Mouse (Mus musculus): Measurements from ENCODE around the gene Sh2d5. TPM values are rescaled to one million over a fixed set of nuclear protein-coding genes. Genes with fewer than 3 reads are reported as not detected.

The Sh2d5 gene
- polyA plus RNA-seq, 1 experiment from 2014 or later = 9.8 TPM

DNA sequence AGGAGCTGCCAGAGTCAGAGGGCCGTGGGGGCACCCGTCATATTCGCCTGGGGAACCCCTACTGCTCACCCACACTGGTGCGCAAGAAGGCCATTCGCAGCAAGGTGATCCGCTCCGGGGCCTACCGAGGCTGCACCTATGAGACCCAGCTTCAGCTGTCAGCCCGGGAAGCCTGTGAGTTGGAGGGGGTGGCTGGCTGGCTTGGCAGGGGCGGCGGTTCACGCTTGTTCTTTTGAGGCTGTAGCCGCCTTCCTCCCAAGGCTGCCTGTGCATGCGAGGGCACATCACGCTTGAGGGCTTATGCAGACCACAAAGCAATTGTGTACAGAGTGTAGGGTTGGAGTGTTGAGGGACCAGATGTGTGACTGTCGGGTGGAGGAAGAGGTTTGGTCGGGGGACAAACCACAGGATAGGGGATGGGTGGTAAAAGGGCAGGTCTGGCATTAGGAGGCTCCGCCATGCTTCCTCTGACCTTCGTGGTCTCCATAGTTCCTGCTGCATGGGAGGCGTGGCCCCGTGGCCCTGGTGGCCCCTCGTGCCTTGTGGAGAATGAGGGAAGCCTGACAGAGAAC is 7.0 kb downstream of the Sh2d5 start:
- H3K27me3 ChIP-seq (replicated peaks; ENCODE audit: control insufficient read depth, insufficient read depth, low read length) = no peaks in the 10 kb centered on the region
- H3K9ac ChIP-seq (replicated peaks; ENCODE audit: low read depth, low read length) = no peak overlapping the region
- H3K36me3 ChIP-seq (ENCODE audit: control insufficient read depth, insufficient read depth) = no peaks in the 10 kb centered on the region
- WGBS = 76% methylated on average over 22 of the region's 22 CpGs
- H3K4me2 ChIP-seq (ENCODE audit: low read length) = no peak overlapping the region
- H3K9me3 ChIP-seq (ENCODE audit: control insufficient read depth, low read length) = no peaks in the 10 kb centered on the region
- no peak overlapping the region for H3K4me3 ChIP-seq (replicated peaks; ENCODE audit: low read length)
- no peak for ATAC-seq
- peaks cover 3% of the 10 kb centered on the region for H3K4me1 ChIP-seq (replicated peaks; ENCODE audit: control insufficient read depth, insufficient read depth, low read length)
- no peak overlapping the region for H3K27ac ChIP-seq (ENCODE audit: low read length)

GRCm38 (mm10) chr4:138258663-138259062 is 8.5 kb downstream of the Sh2d5 start:
- Histone ChIP-seq H3K9me3 (ENCODE audit: control insufficient read depth, low read length) (no peaks in the 10 kb centered on the region), H3K36me3 (ENCODE audit: control insufficient read depth, insufficient read depth) (no peaks in the 10 kb centered on the region), H3K27ac (ENCODE audit: low read length) (no peak overlapping the region), H3K4me2 (ENCODE audit: low read length) (no peak overlapping the region), H3K4me3 (replicated peaks; ENCODE audit: low read length) (no peak overlapping the region), H3K9ac (replicated peaks; ENCODE audit: low read depth, low read length) (no peak overlapping the region), H3K27me3 (replicated peaks; ENCODE audit: control insufficient read depth, insufficient read depth, low read length) (peaks cover 2% of the 10 kb centered on the region; the same call in 1 of the 2 replicates), H3K4me1 (replicated peaks; ENCODE audit: control insufficient read depth, insufficient read depth, low read length) (peaks cover 6% of the 10 kb centered on the region)
- 80% methylated on average over 7 of the region's 7 CpGs for WGBS
- no peak for ATAC-seq

GRCm38 (mm10) chr4:138259482-138259881 is 9.3 kb downstream of the Sh2d5 start:
- Histone ChIP-seq H3K27ac (ENCODE audit: low read length) (no peak overlapping the region), H3K9me3 (ENCODE audit: control insufficient read depth, low read length) (no peaks in the 10 kb centered on the region), H3K27me3 (replicated peaks; ENCODE audit: control insufficient read depth, insufficient read depth, low read length) (peaks cover 2% of the 10 kb centered on the region; the same call in 1 of the 2 replicates), H3K4me3 (replicated peaks; ENCODE audit: low read length) (no peak overlapping the region), H3K4me1 (replicated peaks; ENCODE audit: control insufficient read depth, insufficient read depth, low read length) (peaks cover 6% of the 10 kb centered on the region), H3K4me2 (ENCODE audit: low read length) (no peak overlapping the region), H3K36me3 (ENCODE audit: control insufficient read depth, insufficient read depth) (no peaks in the 10 kb centered on the region), H3K9ac (replicated peaks; ENCODE audit: low read depth, low read length) (no peak overlapping the region)
- ATAC-seq = no peak
- WGBS = 89% methylated on average over 5 of the region's 5 CpGs

- Histone ChIP-seq H3K27me3 (replicated peaks; ENCODE audit: control insufficient read depth, insufficient read depth, low read length) (peaks cover 2% of the 10 kb centered on the region; the same call in 1 of the 2 replicates), H3K4me2 (ENCODE audit: low read length) (peak overlapping the region; percentile 89), H3K9ac (replicated peaks; ENCODE audit: low read depth, low read length) (peak overlapping the region; percentile 57), H3K27ac (ENCODE audit: low read length) (no peak overlapping the region), H3K4me3 (replicated peaks; ENCODE audit: low read length) (peak overlapping the region; percentile 64), H3K9me3 (ENCODE audit: control insufficient read depth, low read length) (no peaks in the 10 kb centered on the region), H3K4me1 (replicated peaks; ENCODE audit: control insufficient read depth, insufficient read depth, low read length) (peaks cover 6% of the 10 kb centered on the region), H3K36me3 (ENCODE audit: control insufficient read depth, insufficient read depth) (no peaks in the 10 kb centered on the region)
- peak; percentile 91 for ATAC-seq
- under 1% methylated on average over 67 of the region's 78 CpGs for WGBS
Observed at GRCm38 (mm10) chr4:138261843-138262681, 11.9 kb downstream of the Sh2d5 start.

GRCm38 (mm10) chr4:138267869-138268268 is 17.7 kb downstream of the Sh2d5 start:
- Histone ChIP-seq H3K4me1 (replicated peaks; ENCODE audit: control insufficient read depth, insufficient read depth, low read length) (peaks cover 6% of the 10 kb centered on the region), H3K27me3 (replicated peaks; ENCODE audit: control insufficient read depth, insufficient read depth, low read length) (no peaks in the 10 kb centered on the region), H3K36me3 (ENCODE audit: control insufficient read depth, insufficient read depth) (no peaks in the 10 kb centered on the region), H3K9ac (replicated peaks; ENCODE audit: low read depth, low read length) (no peak overlapping the region), H3K4me3 (replicated peaks; ENCODE audit: low read length) (no peak overlapping the region), H3K27ac (ENCODE audit: low read length) (no peak overlapping the region), H3K4me2 (ENCODE audit: low read length) (no peak overlapping the region), H3K9me3 (ENCODE audit: control insufficient read depth, low read length) (no peaks in the 10 kb centered on the region)
- WGBS = 89% methylated on average over 10 of the region's 10 CpGs
- ATAC-seq = no peak

- H3K4me2 ChIP-seq (ENCODE audit: low read length) = no peak overlapping the region
- H3K9me3 ChIP-seq (ENCODE audit: control insufficient read depth, low read length) = no peaks in the 10 kb centered on the region
- 63% methylated on average over 14 of the region's 14 CpGs for WGBS
- H3K27me3 ChIP-seq (replicated peaks; ENCODE audit: control insufficient read depth, insufficient read depth, low read length) = no peaks in the 10 kb centered on the region
- H3K27ac ChIP-seq (ENCODE audit: low read length) = no peak overlapping the region
- no peak overlapping the region for H3K4me3 ChIP-seq (replicated peaks; ENCODE audit: low read length)
- no peaks in the 10 kb centered on the region for H3K36me3 ChIP-seq (ENCODE audit: control insufficient read depth, insufficient read depth)
- peaks cover 6% of the 10 kb centered on the region for H3K4me1 ChIP-seq (replicated peaks; ENCODE audit: control insufficient read depth, insufficient read depth, low read length)
- H3K9ac ChIP-seq (replicated peaks; ENCODE audit: low read depth, low read length) = no peak overlapping the region
- ATAC-seq = peak; percentile 62; the same call in 1 of the 2 replicates
Observed at GRCm38 (mm10) chr4:138272011-138272997, 22.1 kb downstream of the Sh2d5 start.

DNA sequence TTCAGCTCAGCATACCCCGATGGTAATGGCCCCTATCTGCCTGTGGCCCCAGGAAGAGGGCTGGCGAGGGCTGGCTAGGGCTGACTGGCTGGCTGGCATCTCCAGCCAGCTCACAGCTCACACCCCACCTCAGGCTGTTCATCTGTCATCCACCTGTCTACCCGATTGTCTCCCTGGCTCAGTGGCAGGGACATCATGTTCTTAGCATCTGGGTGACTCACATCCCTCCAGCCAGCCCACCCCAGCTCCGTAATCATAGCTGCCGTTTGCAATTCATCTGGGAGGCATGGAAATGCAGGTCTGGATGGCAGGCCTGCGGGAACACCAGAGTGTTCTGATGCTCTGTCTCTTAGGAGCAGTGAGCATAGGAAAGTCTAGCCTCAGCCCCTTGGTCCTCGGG is 28.1 kb downstream of the Sh2d5 start:
- Histone ChIP-seq H3K4me3 (replicated peaks; ENCODE audit: low read length) (no peak overlapping the region), H3K4me2 (ENCODE audit: low read length) (no peak overlapping the region), H3K9me3 (ENCODE audit: control insufficient read depth, low read length) (no peaks in the 10 kb centered on the region), H3K27ac (ENCODE audit: low read length) (no peak overlapping the region), H3K27me3 (replicated peaks; ENCODE audit: control insufficient read depth, insufficient read depth, low read length) (no peaks in the 10 kb centered on the region), H3K36me3 (ENCODE audit: control insufficient read depth, insufficient read depth) (no peaks in the 10 kb centered on the region), H3K4me1 (replicated peaks; ENCODE audit: control insufficient read depth, insufficient read depth, low read length) (no peaks in the 10 kb centered on the region), H3K9ac (replicated peaks; ENCODE audit: low read depth, low read length) (no peak overlapping the region)
- no peak for ATAC-seq
- 77% methylated on average over 7 of the region's 7 CpGs for WGBS

DNA sequence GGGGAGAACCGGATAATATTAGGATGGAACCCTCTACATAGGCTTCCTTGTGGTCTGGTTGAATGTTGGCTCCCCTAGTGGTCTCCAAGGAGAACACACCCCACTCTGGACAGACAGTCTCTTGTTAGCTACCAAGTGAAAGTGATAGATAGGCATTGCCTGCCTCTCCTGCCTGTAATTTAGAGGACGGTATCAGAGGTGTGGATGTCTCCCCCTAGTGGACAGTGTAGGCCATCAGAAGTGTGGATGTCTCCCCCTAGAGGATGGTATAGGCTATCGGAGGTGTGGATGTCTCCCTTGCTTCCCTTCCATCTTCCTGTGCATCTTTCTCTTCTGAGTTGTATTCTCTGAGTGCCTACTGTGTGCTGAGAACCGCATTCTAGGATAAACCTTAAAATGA is 32.6 kb downstream of the Sh2d5 start:
- Histone ChIP-seq H3K4me3 (replicated peaks; ENCODE audit: low read length) (no peak overlapping the region), H3K27me3 (replicated peaks; ENCODE audit: control insufficient read depth, insufficient read depth, low read length) (no peaks in the 10 kb centered on the region), H3K36me3 (ENCODE audit: control insufficient read depth, insufficient read depth) (no peaks in the 10 kb centered on the region), H3K27ac (ENCODE audit: low read length) (no peak overlapping the region), H3K4me2 (ENCODE audit: low read length) (no peak overlapping the region), H3K4me1 (replicated peaks; ENCODE audit: control insufficient read depth, insufficient read depth, low read length) (no peaks in the 10 kb centered on the region), H3K9ac (replicated peaks; ENCODE audit: low read depth, low read length) (no peak overlapping the region), H3K9me3 (ENCODE audit: control insufficient read depth, low read length) (peaks cover 3% of the 10 kb centered on the region; the same call in 1 of the 2 replicates)
- WGBS = 25% methylated on average over 4 of the region's 4 CpGs
- peak; percentile 58 for ATAC-seq

- Histone ChIP-seq H3K36me3 (ENCODE audit: control insufficient read depth, insufficient read depth) (no peaks in the 10 kb centered on the region), H3K4me1 (replicated peaks; ENCODE audit: control insufficient read depth, insufficient read depth, low read length) (no peaks in the 10 kb centered on the region), H3K27me3 (replicated peaks; ENCODE audit: control insufficient read depth, insufficient read depth, low read length) (no peaks in the 10 kb centered on the region), H3K9ac (replicated peaks; ENCODE audit: low read depth, low read length) (no peak overlapping the region), H3K4me2 (ENCODE audit: low read length) (no peak overlapping the region), H3K27ac (ENCODE audit: low read length) (no peak overlapping the region), H3K9me3 (ENCODE audit: control insufficient read depth, low read length) (peaks cover 3% of the 10 kb centered on the region; the same call in 1 of the 2 replicates), H3K4me3 (replicated peaks; ENCODE audit: low read length) (no peak overlapping the region)
- 88% methylated on average over 12 of the region's 12 CpGs for WGBS
- ATAC-seq = no peak
Observed at GRCm38 (mm10) chr4:138286411-138286810, 36.2 kb downstream of the Sh2d5 start.
